Mouse (Mus musculus) heart, postnatal 14 days (tissue): ENCODE data around the gene Rbms3. TPM values are rescaled to one million over a fixed set of nuclear protein-coding genes. Genes with fewer than 3 reads are reported as not detected.

Experiments
- DNase-seq, 2 experiments: peaks; one replicate each; pipeline ENCODE4 v3.0.0; 2021 to 2022
- intact Hi-C: fragments of 180-260 bp; cut with DNase I; formaldehyde crosslinking; loops from one replicate; pipeline ENCODE4 v1.15.1; 2025
- total RNA-seq, 2 experiments: library from RNA; stranded (reverse); gene quantifications; 2 replicates each; pipeline ENCODE4 v1.2.3; 2021

The Rbms3 gene
- total RNA-seq, 2 experiments from 2014 or later = 17.7 to 18.6 TPM

DNA sequence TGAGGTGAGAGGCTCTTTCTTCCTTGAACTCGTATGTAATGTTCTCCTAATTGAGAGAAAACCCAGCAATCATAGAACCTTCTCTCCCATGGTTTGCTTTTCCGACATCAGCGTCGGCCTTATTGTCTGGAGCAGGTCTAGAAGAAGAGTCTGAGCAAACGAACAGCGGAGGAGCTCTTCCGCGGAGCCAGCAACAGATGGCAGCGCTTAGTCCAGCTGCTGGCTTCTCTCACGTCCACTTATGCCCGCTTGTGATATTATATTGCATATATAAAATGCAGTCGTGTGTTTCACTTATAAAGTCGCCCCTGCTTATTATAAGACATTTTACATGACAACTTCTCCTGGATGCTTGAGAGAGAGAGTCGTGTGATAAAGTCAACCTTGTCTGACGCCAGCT lies 685.8 kb downstream of the Rbms3 start:
- intact Hi-C loops = no loop called here
- DNase-seq = no peak

DNA sequence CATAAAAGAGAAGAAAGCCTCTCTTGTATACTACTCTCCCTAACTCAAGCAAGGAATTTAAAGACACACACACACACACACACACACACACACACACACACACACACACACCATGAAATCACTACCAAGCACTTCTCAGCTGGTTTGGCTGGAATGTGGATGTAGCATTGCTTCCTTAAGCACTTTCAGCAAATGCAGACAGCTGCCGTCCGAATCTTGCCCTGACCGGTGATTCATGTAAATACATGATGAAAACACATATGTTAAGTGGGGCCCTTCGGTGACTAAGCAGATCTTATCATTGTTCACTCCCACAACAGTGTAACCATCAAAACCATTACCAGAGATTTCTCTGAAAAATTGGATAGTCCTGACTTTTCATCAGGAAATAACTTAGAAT lies 688.6 kb downstream of the Rbms3 start:
- DNase-seq = no peak
- intact Hi-C loops = no loop called here

DNA sequence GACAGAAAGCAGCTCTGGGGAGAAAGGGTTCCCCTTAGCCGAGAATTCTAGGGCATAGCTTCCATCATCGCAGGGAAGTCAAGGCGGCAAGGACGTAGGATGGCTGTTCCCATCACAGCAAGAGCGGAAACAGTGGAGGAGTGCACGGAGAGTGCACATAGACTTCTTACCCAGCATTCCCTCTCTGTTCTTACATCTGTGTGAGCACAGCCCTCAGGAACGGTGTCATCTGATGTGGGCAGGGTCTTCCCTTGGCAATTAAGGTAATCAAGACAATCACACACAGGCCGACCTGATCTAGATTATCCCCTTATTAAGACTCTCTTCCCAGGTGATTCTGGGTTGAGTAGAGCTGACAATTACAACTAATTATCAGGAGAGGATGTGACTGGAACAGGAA lies 689.0 kb downstream of the Rbms3 start:
- DNase-seq = no peak
- intact Hi-C loops = no loop called here

DNA sequence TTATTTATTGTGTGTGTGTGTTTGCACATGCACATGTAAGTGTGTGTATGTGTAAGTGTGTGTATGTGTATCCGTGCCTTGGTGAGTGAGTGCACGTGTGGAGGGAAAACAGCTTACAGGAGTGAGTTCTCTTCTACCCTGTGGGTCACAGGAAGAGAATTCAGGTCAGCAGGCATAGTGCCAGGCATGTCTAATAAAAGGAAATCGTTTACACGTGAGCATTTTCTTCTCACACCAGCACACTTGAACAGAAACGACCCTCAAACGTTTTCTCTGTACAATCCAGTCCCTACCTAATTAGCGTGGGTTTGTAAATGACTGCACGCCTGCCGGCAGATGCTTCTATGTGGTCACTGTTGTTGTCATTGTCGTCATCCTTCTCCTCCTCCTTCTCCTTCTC lies 701.4 kb downstream of the Rbms3 start:
- DNase-seq = peak in 1 of 2 experiments; percentile 18
- intact Hi-C loops = no loop called here

DNA sequence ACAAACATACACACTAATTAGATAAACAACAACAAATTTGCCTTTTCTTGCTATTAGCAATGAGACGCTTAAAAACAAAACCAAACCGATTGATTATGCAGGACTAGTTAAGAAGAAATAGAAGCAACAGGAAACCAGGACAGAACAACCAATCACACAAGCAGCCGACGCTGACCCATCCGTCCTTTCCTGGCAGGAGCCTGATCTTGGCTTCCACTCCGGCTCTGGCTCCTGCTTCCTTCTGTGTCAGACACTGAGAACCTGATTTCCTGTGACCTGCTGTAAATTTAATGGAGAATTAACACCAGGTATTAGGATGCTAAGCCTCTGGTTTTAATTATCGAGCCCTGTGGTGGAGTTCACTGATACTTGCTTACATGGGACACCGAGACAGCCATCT lies 706.6 kb downstream of the Rbms3 start:
- DNase-seq = peak in 1 of 2 experiments; percentile 22

DNA sequence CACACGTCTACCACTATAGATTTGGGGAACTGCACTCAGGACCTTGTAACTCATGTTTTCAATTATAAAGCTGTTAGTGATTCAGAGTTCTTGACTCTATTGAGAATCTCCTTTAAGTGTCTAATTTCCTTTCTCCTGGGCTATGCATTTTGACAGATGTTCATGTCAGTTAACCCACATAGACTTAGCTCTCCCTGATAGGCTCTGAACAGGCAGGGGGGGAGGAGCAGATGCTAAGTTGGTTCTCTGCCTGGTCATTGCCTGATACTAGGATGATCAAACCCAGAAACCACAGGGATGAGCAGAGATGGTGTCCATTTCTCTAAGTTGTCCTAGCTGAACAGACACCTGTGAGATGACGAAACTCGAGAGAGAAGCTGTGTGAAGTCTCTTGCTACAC lies 707.2 kb downstream of the Rbms3 start:
- intact Hi-C loops = no loop called here
- DNase-seq = no peak

More for the DNA sequence above, 706.6 kb downstream of the Rbms3 start:
- intact Hi-C loops = no loop called here

DNA sequence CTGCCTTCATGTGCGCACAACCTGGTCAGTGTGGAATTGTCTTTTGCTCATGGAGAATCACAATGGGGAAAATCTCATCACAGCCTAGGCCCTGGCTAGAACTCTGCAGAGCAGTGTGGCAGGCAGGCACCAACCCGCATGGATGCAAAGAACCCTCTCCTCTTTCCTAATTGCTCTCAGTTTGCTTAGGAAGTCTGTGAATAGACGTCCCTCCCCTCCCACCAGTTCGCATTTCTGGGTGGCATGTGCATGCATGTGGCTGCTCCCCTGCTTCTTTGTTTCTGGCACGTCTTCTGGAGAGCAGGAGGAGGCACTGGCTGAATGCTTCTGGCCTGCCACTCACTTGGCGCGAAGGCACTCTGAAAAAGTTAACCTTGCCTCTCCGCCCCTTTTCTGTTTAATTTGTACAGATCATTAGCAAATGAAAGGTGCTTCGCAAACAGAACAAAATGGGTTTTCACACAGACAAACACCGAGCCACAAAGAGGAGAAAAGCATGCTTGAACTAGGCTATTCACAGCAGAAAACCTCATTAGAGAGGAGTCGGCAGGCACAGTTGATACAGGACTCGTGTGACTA lies 710.2 kb downstream of the Rbms3 start:
- intact Hi-C loops = no loop called here
- DNase-seq = no peak

DNA sequence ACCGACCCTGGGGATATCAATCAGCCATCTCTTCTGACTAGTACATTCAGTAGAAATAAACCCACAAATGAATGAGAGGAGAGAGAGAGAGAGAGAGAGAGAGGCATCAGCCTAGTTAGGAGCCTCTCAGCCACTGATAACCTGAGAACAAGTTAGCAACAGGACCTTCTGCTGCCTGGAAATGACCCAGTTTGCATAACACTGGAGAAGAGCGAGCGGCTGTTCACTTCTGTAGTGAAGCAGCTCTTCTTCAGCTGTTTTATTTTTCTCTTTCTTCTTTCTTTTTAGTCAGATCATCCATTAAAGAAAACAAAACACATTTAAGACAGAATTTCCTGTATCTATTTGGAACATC lies 717.2 kb downstream of the Rbms3 start:
- intact Hi-C loops = no loop called here
- DNase-seq = no peak

DNA sequence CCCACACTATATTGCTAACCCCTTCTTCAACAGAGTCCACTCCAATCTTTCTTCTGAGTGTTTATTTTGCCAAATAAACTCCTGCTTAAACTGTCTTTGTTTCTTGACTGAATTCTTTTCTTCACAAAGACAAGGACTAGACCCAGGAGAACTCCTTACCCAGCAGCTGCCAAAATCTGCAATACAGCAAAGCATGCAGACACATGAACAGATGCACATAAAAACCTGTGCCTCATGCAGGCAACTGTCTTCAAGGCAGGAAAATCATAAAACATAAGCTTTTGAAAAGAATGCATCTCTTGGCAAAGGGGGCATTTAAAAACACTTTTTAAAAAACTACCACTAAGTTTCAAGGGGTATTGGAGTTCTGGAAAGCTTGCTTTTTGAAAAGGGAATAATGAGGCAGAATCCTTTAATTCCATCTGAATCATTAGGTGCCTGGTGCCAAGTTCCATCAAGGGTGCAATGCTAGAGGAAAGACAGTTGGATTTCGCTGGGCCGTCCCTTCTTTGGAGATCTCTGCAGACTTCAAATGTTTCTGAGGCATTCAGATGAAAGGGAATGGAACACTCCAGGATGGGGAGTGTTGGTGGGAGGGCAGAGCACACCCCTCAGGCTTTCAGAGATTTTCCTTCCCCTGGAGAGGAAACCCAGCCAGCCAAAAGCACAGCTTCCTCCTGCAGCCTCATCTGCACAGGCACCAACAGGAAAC lies 717.8 kb downstream of the Rbms3 start:
- intact Hi-C loops = no loop called here
- DNase-seq = peak; percentile 4 to 21

DNA sequence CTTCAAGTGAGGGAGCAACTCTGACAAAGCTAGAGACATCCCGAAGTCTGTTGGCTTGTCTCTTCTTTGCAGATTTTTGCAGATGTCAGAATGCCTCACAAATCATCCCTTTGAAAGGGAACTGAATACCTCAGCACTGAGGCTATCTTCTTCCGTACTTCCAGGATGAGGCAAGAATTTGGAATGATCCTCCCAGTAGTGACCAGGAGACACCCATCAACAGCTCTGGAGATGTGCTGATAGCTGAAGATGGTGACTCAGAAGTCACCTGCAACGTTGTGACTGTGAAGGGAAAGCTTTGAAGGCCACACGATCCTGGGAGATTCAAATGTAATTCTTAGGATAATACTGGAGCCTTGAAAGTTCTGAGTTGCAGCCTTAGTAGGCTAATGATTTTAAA lies 720.2 kb downstream of the Rbms3 start:
- DNase-seq = no peak
- intact Hi-C loops = no loop called here

DNA sequence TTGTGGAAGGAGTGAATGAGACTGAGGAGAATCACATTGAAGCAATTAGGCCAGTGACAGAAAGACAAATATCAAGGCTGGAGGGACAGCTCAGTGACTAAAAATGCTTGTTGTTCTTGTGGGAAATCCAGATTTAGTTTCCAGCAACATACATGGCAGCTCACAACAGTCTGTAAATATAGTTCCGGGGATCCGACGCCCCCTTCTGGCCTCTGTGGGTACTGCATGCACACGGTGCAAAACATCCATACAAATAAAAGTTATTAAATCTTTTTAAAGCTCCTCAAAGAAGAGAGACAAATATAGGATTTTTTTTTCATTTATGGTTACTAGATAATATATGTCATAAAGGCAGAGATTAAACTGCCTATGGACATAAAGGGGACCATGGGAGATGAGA lies 722.8 kb downstream of the Rbms3 start:
- intact Hi-C loops = no loop called here
- no peak for DNase-seq

DNA sequence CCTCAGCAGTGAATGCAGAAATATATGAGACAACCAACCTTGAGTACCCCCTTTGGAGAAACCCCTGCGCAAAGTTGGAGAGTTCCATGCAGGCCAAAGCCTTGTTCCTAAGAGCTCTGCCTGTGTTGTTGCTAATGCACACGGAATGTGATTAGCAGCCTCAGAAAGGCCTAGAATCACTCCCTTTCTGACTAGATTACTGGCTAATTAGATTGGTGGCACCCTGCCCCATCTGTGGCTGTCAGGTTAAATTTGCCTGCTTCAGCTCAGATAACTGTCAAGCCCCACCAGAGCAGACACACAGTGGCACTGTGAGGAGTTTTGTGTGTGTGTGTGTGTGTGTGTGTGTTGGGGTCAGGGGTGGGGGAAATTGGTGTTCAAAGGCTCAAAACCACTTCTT lies 724.1 kb downstream of the Rbms3 start:
- intact Hi-C loops = no loop called here
- no peak for DNase-seq

DNA sequence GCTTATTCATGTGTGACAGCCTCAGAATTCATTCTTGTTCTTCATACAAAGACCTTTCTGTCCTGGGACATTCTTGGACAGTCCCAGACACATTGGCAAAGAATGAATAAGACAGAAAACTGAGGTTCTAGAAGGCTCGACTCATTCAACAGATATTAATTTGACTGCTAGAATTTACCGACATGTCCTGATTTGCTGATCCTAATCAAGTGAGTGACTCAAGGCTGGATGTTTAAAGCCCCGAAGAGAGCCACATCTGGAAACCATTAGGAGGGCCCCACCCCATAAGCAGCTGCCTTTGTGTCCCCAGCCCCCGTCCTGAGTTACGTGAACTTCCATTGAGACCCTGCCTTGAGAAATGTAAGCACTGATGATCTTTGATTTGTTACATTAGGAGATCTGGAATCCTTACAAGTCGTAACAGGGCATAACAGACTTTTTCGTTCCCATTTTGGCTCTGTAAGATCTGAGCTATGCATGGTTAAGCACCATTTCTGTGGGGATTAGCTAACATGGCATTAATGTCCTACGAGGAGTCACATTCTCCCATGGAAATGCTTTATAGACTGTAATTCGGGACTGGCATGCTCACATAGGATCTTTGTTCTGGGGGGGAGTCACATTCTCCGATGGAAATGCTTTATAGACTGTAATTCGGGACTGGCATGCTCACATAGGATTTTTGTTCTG lies 726.3 kb downstream of the Rbms3 start:
- intact Hi-C loops = no loop called here
- DNase-seq = no peak

DNA sequence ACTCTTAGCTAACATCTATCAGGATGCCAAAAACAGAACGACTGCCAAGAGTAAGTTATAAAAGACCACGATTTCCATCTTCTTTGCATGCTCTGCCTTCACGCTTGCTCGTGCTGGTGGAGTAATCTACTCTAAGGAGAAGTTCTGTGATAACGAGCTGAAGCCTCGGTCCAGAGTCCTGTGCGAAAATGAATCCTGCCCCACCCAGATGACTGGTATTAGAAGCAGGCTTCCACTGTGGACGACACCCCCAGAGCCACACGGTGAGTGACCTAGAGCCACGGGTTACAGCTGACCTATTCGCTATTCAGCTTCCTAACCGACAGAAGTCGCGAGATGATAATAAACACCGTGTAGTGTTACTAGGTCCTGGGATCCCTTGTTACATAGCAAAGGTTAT lies 730.3 kb downstream of the Rbms3 start:
- intact Hi-C loops = no loop called here
- DNase-seq = no peak

DNA sequence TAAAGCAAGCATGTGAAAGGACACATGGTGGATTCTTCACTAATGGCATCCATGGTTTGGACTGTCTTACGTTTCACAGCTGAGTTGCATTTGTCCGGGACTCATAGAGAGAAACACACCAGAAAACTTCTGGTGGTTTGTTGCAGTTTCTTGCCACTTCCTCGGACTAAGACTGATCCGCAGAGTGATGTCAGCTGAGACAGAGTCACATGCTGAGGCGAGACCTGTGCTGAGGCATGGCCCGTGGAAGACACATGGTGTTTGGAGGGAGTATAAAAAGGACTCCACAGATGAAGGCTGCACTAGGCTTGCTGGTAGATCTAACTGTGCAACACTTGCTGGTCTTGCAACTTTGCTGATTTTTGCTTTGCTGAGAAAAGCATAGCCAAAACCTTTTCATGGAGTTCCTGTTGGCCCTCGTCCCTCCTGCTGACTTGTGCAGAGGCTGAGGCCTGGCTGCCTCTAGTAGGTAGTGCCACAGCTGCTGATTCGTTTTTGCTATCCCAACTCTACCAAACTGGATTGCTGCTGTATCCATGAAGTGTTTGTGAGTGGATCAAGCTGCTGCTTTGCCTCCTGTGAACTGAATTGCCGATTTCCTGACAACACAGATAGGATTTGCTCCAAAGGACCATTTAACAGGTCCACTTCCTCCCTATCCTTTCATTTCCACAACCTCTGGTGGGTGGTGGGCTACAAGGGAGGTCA lies 742.6 kb downstream of the Rbms3 start:
- intact Hi-C loops = no loop called here

DNA sequence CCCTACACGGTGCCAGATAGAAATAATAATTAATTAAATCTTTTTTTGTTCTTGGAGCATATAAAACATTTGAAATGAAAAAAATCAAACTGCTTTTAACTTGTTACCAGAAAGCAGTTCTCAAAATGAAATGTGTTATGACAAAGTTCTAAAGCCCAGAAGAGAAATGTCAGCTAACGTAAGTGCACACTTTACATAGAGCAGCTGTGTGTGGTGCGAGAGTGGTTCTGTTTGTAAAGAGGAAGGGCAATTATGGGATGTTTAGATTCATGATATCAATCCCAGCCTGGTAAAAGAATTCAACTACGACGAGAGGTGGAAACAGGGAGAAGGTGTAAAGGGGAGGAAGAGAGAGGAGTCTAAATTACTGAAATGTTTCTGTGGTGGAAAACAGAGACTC lies 744.1 kb downstream of the Rbms3 start:
- intact Hi-C loops = no loop called here
- DNase-seq = no peak

More for the DNA sequence above, 742.6 kb downstream of the Rbms3 start:
- no peak for DNase-seq

DNA sequence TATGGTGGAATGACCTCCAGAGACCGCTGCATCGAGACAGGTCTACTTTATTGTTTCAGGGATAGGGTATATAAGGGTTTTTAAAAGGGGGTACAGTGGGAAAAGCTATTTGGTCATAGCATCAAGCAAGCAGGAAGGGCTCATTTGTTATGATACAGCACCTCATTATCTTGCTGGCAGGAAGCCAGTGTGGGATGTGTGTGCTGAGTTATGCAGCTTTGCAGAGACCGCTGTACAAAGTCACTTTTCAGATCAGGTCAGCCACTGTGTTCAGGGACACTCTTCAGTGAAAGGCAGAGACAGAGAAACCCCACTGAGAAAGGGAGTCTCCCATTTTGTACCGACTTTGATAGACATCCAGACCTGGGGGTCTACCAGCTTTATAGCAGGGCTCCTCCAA lies 749.2 kb downstream of the Rbms3 start:
- peak; percentile 20 to 55 for DNase-seq
- intact Hi-C loops = no loop called here

DNA sequence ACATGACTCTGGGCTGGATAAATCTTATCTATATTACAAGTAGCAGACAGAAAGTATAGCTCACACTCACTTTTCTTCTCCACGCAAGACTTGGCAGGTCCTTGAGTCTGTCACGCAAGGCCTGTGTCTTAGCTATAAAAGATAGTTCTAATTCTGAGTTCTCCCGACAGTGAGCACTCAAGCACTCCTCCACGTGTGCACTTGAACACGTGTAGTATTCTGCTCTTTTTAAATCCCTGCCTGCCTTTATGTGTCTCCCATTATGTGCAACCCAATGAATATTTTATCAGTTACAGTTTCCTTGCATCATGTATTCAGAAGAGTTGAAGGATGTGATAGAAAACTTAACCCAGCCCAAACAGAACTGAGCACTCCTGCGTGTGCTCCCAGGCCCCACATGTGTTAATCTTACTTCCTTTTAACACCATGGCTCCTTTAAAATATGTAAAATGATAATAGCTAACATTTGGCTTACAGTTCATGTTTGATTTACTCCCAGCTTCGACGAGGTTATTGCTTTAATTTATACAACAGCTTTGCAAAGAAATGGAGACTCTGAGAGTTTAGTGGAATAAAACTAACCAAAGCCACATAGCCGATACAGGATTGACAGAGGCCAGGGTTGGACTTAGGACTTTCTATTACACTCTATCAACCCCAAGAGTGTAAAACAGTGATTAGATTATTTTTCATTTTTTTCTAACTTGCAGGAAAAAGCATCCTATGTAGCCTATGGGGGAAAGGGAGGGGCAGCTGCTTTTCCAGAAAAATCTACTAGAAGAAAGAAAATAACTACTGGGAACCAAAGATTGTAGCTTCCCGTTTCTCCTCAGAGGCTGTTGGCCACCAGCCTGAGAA lies 749.9 kb downstream of the Rbms3 start:
- intact Hi-C loops = no loop called here
- DNase-seq = no peak

DNA sequence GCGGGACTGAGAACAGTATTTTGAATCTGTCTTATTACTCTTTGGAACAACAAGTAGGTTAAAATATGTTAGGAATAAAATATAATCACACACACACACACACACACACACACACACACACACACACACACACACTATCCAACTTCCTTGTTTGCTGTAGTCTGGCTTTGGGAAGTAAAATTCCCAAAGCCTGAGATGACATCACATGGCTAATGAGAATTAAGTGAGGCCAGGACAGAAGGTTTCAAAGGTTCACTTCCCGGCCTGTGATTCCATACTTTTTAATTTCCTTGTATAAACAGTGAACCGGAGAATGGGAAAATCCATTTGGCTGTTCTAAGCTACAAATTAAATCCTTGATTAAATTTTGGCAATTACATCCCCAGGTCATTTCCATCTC lies 752.9 kb downstream of the Rbms3 start:
- intact Hi-C loops = no loop called here
- no peak for DNase-seq

DNA sequence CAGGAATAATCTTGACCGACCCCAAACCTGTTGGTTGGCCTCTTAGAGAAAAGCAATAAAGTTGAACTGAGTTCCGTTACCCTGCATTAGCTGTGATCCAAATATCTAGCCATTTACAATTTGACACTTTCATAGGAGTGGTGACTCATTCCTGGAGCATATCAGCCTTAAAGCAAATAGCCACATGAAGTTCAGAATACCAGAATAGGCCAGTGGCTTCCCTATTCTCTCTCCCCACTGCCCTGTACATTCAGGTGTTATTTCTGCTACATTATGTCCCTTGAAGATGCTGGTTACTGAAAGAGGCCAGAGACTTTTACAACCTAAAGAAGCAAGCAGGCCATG lies 755.8 kb downstream of the Rbms3 start:
- intact Hi-C loops = no loop called here
- DNase-seq = no peak
